Mouse (Mus musculus) heart, postnatal 10 days (tissue): ENCODE measurements around the gene Mamld1. TPM values are rescaled to one million over a fixed set of nuclear protein-coding genes. Genes with fewer than 3 reads are reported as not detected.

ENCODE experiments used
- DNase-seq, 2 experiments: peaks; one replicate each; pipeline ENCODE4 v3.0.0; 2021
- intact Hi-C: fragments of 180-260 bp; cut with DNase I; formaldehyde crosslinking; loops from one replicate; pipeline ENCODE4 v1.15.1; 2025
- total RNA-seq, 2 experiments: library from RNA; stranded (reverse); gene quantifications; 2 replicates each; pipeline ENCODE4 v1.2.3; 2021

Gene Mamld1
- total RNA-seq, 2 experiments from 2014 or later, result 10.7 to 12.8 TPM

GRCm38 (mm10) chrX:71122359-71123293, 72.6 kb downstream of the Mamld1 start:
- DNase-seq, result no peak

GRCm38 (mm10) chrX:71125013-71125412, 75.0 kb downstream of the Mamld1 start:
- DNase-seq, result no peak

More at GRCm38 (mm10) chrX:71122359-71123293, 72.6 kb downstream of the Mamld1 start:
- intact Hi-C loops, result loop anchor here (5.0 kb wide), 1 partner anchor 70 kb away; the partner anchor contains the start of gene Mamld1

GRCm38 (mm10) chrX:71131464-71131863, 81.4 kb downstream of the Mamld1 start:
- intact Hi-C loops, result no loop called here
- peak in 1 of 2 experiments; percentile 52 for DNase-seq

More at GRCm38 (mm10) chrX:71125013-71125412, 75.0 kb downstream of the Mamld1 start:
- intact Hi-C loops, result no loop called here

- no peak for DNase-seq
- intact Hi-C loops, result no loop called here
Observed at GRCm38 (mm10) chrX:71141390-71141789, 91.3 kb downstream of the Mamld1 start.

- intact Hi-C loops, result loop anchor here (5.0 kb wide), 1 partner anchor 97 kb away; the partner anchor contains the start of gene Mamld1
- peak; percentile 19 to 20 for DNase-seq
Observed at GRCm38 (mm10) chrX:71149441-71150050, 99.5 kb downstream of the Mamld1 start.

GRCm38 (mm10) chrX:71150551-71151001, 100.5 kb downstream of the Mamld1 start:
- peak; percentile 78 to 81 for DNase-seq

GRCm38 (mm10) chrX:71181526-71181925, 131.5 kb downstream of the Mamld1 start:
- intact Hi-C loops, result no loop called here
- DNase-seq, result no peak

More at GRCm38 (mm10) chrX:71150551-71151001, 100.5 kb downstream of the Mamld1 start:
- intact Hi-C loops, result loop anchor here (5.0 kb wide), 1 partner anchor 98 kb away; the partner anchor contains the start of gene Mamld1

GRCm38 (mm10) chrX:71183671-71184070, 133.6 kb downstream of the Mamld1 start:
- intact Hi-C loops, result no loop called here
- peak; percentile 41 to 49 for DNase-seq

GRCm38 (mm10) chrX:71186396-71186795, 136.3 kb downstream of the Mamld1 start:
- DNase-seq, result peak; percentile 38 to 53
- intact Hi-C loops, result no loop called here

GRCm38 (mm10) chrX:71204776-71205175, 154.7 kb downstream of the Mamld1 start:
- intact Hi-C loops, result no loop called here
- DNase-seq, result no peak

Other genes starting within 250 kb of the Mamld1 start
- 10 to 100 TPM; 18.4 to 20.1 TPM for gene Mtm1, start 160.5 kb downstream of the Mamld1 start, total RNA-seq